Mouse (Mus musculus): ENCODE data around the gene Phkg2.

GRCm38 (mm10) chr7:127600612-127601011 is 27.5 kb downstream of the Phkg2 start:
- TF ChIP-seq CTCF (IDR thresholded peaks at IDR 0.05; ENCODE audit: extremely low read depth, insufficient read depth, low read length) (no peak), POLR2A (IDR thresholded peaks at IDR 0.05; ENCODE audit: extremely low read depth, insufficient read depth, low read length) (no peak)

Measured in cortical plate, adult 2 months (tissue).